Mouse (Mus musculus) kidney, postnatal 0 days (tissue): ENCODE measurements around the gene Cdh10. TPM values are rescaled to one million over a fixed set of nuclear protein-coding genes. Genes with fewer than 3 reads are reported as not detected.

Experiments
- ATAC-seq: fragments of 200-750 bp; cut with Nextera tagmentation; replicated peaks from 2 replicates; pipeline ENCODE4 v1.8.0; 2017; ENCODE audit warnings: low read depth, moderate number of reproducible peaks, moderate TSS enrichment, moderate library complexity; ENCODE audit not compliant: low FRiP score
- DNase-seq: peaks from one replicate; pipeline ENCODE4 v3.0.0-alpha.2; 2016; ENCODE audit warnings: low spot score
- H3K27ac ChIP-seq: fragments of 300-500 bp; sonication (generic); 2 replicates; pipeline ENCODE4 v1.5.1; 2014; ENCODE audit warnings: mild to moderate bottlenecking
- H3K27me3 ChIP-seq: fragments of 300-500 bp; sonication (generic); 2 replicates; pipeline ENCODE4 v1.6.1; 2014; ENCODE audit warnings: low read length, mixed read lengths; ENCODE audit not compliant: insufficient read depth
- H3K36me3 ChIP-seq: fragments of 300-500 bp; sonication (generic); 2 replicates; pipeline ENCODE4 v1.6.1; 2014; ENCODE audit warnings: low read length, mixed read lengths; ENCODE audit not compliant: insufficient read depth
- H3K4me1 ChIP-seq: fragments of 300-500 bp; sonication (generic); replicated peaks from 2 replicates; pipeline ENCODE4 v1.6.1; 2014; ENCODE audit warnings: antibody characterized with exemption, low read length, mixed read lengths; ENCODE audit not compliant: insufficient read depth
- H3K4me2 ChIP-seq: fragments of 300-500 bp; sonication (generic); 2 replicates; pipeline ENCODE4 v1.6.1; 2014; ENCODE audit warnings: mild to moderate bottlenecking, low read length, moderate library complexity, mixed read lengths
- H3K4me3 ChIP-seq: fragments of 300-500 bp; sonication (generic); replicated peaks from 2 replicates; pipeline ENCODE4 v1.5.1; 2014; ENCODE audit warnings: low read depth, low read length
- H3K9ac ChIP-seq: fragments of 300-500 bp; sonication (generic); 2 replicates; pipeline ENCODE4 v1.6.1; 2014; ENCODE audit warnings: low read depth, low read length
- H3K9me3 ChIP-seq: fragments of 300-500 bp; sonication (generic); replicated peaks from 2 replicates; pipeline ENCODE4 v1.6.1; 2016; ENCODE audit warnings: low read length, inconsistent platforms, mixed read lengths
- CTCF ChIP-seq: IDR thresholded peaks from 2 replicates; pipeline ENCODE4 v1.5.1; 2016; ENCODE audit warnings: antibody characterized with exemption, low read depth, mild to moderate bottlenecking, moderate library complexity
- WGBS: fragments of 180-500 bp; shearing (Covaris S2); extraction: QIAGEN DNeasy Blood & Tissue Kit; methylation state at CpG from one replicate; pipeline ENCODE4 v1.1.7; 2014; 5-methylcytosine and 5-hydroxymethylcytosine counted together
- polyA plus RNA-seq: library from polyadenylated mRNA; unstranded; fragments of >200 nt; fragmentation: Nextera tagmentation; extraction: Ambion mirVana; gene quantifications from 2 replicates; pipeline ENCODE4 v1.2.1, GENCODE M21; 2015

Cdh10 gene
- polyA plus RNA-seq, 1 experiment from 2014 or later, result 0.34 TPM

- DNase-seq (no peak), ATAC-seq (no peak)
- WGBS, result 85% methylated on average over 2 of the region's 2 CpGs
These were observed 108.2 kb downstream of the Cdh10 start for GRCm38 (mm10) chr15:18926964-18927363.

DNA sequence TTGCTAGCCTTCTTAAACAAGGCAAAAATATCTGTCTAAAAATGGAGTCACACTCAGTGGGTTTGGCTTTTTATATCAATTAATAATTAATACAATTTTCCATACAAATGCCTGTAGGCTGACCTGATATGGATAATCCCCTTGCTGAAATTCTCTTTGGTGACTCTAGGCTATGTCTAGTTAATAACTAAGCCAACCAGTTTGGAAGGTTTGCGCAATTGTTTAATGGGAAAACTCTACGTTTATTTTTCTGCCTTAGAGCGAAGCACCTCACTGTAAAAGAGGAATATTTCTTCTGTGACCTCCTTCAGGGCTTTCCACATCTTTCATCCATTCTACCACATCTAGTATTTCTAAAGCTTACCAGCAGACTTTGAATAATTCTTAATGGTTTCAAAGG, 133.5 kb downstream of the Cdh10 start:
- Histone ChIP-seq H3K4me3 (no peak overlapping the region), H3K27me3 (no peaks in the 10 kb centered on the region), H3K4me1 (no peaks in the 10 kb centered on the region), H3K27ac (no peak overlapping the region), H3K9ac (no peak overlapping the region), H3K9me3 (no peaks in the 10 kb centered on the region), H3K36me3 (no peaks in the 10 kb centered on the region), H3K4me2 (no peak overlapping the region)
- TF ChIP-seq CTCF, result no peak
- ATAC-seq, result no peak
- WGBS, result 73% methylated on average over 3 of the region's 3 CpGs
- no peak for DNase-seq

More at GRCm38 (mm10) chr15:18926964-18927363, 108.2 kb downstream of the Cdh10 start:
- no peak overlapping the region for H3K4me2 ChIP-seq
- no peaks in the 10 kb centered on the region for H3K27me3 ChIP-seq
- H3K36me3 ChIP-seq, result no peaks in the 10 kb centered on the region
- no peak overlapping the region for H3K4me3 ChIP-seq
- H3K4me1 ChIP-seq, result no peaks in the 10 kb centered on the region
- no peaks in the 10 kb centered on the region for H3K9me3 ChIP-seq
- H3K27ac ChIP-seq, result no peak overlapping the region
- TF ChIP-seq CTCF, result no peak
- H3K9ac ChIP-seq, result no peak overlapping the region

DNA sequence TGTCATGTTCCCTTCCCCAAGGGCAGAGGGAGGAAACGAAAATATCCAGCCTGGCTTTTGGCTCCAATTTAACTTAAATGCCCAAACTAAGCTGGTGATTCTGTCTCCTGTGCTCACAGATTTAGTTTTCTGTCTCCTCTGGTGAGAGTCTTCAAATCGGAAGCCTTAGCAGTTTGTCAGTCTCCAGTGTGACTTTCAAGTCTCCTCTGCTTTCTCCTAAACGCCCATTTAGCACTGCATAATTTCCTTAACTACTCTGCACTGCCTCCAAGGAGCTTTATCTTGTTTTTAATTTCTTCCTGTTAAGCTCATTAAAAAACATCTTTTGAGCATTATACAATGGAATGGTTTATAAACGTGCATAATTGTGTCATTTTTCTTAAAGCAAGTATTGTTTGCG, 156.3 kb downstream of the Cdh10 start:
- Histone ChIP-seq H3K9me3 (no peaks in the 10 kb centered on the region), H3K4me1 (no peaks in the 10 kb centered on the region), H3K9ac (no peak overlapping the region), H3K4me2 (no peak overlapping the region), H3K36me3 (no peaks in the 10 kb centered on the region), H3K4me3 (no peak overlapping the region), H3K27ac (no peak overlapping the region), H3K27me3 (no peaks in the 10 kb centered on the region)
- 57% methylated on average over 5 of the region's 5 CpGs for WGBS
- no peak for ATAC-seq
- no peak for TF ChIP-seq CTCF
- DNase-seq, result no peak

- no peak overlapping the region for H3K9ac ChIP-seq
- no peaks in the 10 kb centered on the region for H3K9me3 ChIP-seq
- ATAC-seq (no peak), DNase-seq (no peak)
- no peaks in the 10 kb centered on the region for H3K27me3 ChIP-seq
- H3K4me2 ChIP-seq, result no peak overlapping the region
- H3K4me3 ChIP-seq, result no peak overlapping the region
- no peaks in the 10 kb centered on the region for H3K4me1 ChIP-seq
- 87% methylated on average over 3 of the region's 3 CpGs for WGBS
- no peak for TF ChIP-seq CTCF
- H3K36me3 ChIP-seq, result no peaks in the 10 kb centered on the region
- no peak overlapping the region for H3K27ac ChIP-seq
These were observed 166.1 kb downstream of the Cdh10 start for GRCm38 (mm10) chr15:18984891-18985290.

DNA sequence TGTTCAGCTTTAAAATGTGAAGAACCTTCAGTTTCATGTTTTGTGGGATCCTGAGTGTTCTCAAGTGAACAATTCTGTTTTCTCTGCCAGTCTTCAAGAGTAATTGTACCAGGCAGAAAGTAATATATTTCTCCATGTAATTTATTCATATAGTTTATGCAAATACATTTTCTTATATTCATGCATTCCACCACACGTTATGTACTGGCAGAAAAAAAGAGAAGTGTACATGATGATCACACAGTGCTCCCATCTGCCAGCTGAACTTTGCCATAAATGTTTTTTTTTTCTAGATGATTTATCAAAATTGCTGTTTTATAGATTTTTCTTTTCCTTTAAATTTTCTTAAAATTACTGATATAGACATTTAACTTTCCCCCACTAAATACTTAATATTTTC, 168.9 kb downstream of the Cdh10 start:
- Histone ChIP-seq H3K27me3 (no peaks in the 10 kb centered on the region), H3K36me3 (no peaks in the 10 kb centered on the region), H3K9ac (no peak overlapping the region), H3K4me1 (no peaks in the 10 kb centered on the region), H3K27ac (no peak overlapping the region), H3K4me2 (no peak overlapping the region), H3K9me3 (no peaks in the 10 kb centered on the region), H3K4me3 (no peak overlapping the region)
- 93% methylated on average over 1 of the region's 1 CpGs for WGBS
- DNase-seq (no peak), ATAC-seq (no peak)
- TF ChIP-seq CTCF, result no peak

DNA sequence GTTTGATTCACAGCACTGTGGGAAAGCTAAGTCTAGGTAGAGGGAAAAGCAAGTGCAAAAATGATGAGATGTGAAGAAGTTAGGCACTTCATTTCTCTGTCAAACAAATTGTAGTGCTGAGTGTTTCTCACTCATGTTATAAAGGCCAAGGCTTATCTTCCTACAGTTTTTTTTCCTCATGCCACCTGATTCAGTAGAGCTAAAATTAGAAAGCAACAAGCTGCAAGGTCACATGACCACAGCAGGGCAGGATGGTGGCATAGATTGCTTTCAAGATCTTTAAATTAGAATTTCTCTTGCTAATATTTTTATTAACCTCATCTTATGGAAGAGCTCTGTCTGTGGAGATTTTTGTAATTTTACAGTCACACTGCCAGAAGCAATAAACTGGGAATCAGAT, 174.8 kb downstream of the Cdh10 start:
- TF ChIP-seq CTCF, result no peak
- DNase-seq, result no peak
- no peaks in the 10 kb centered on the region for H3K4me1 ChIP-seq
- H3K4me2 ChIP-seq, result no peak overlapping the region
- no peak overlapping the region for H3K4me3 ChIP-seq
- no peaks in the 10 kb centered on the region for H3K9me3 ChIP-seq
- ATAC-seq, result no peak
- H3K9ac ChIP-seq, result no peak overlapping the region
- H3K27ac ChIP-seq, result no peak overlapping the region
- H3K27me3 ChIP-seq, result no peaks in the 10 kb centered on the region
- no peaks in the 10 kb centered on the region for H3K36me3 ChIP-seq

- no peak overlapping the region for H3K4me3 ChIP-seq
- WGBS, result 78% methylated on average over 4 of the region's 4 CpGs
- no peak for TF ChIP-seq CTCF
- no peaks in the 10 kb centered on the region for H3K4me1 ChIP-seq
- ATAC-seq, result no peak
- no peaks in the 10 kb centered on the region for H3K36me3 ChIP-seq
- no peak overlapping the region for H3K9ac ChIP-seq
- H3K9me3 ChIP-seq, result no peaks in the 10 kb centered on the region
- no peak for DNase-seq
- H3K27me3 ChIP-seq, result no peaks in the 10 kb centered on the region
- H3K27ac ChIP-seq, result no peak overlapping the region
- no peak overlapping the region for H3K4me2 ChIP-seq
These were observed 175.5 kb downstream of the Cdh10 start for GRCm38 (mm10) chr15:18994294-18994693.
